Mouse (Mus musculus) heart, postnatal 14 days (tissue): Measurements from ENCODE around the gene Col27a1. TPM values are rescaled to one million over a fixed set of nuclear protein-coding genes. Genes with fewer than 3 reads are reported as not detected.
A peak's percentile ranks its signal among the peaks of the same experiment; 100 is the strongest.

Experiments used
- DNase-seq, 2 experiments: peaks; one replicate each; pipeline ENCODE4 v3.0.0; 2021 to 2022
- intact Hi-C: fragments of 180-260 bp; cut with DNase I; formaldehyde crosslinking; loops from one replicate; pipeline ENCODE4 v1.15.1; 2025
- total RNA-seq, 2 experiments: library from RNA; stranded (reverse); gene quantifications; 2 replicates each; pipeline ENCODE4 v1.2.3; 2021

Col27a1 gene
- total RNA-seq, 2 experiments from 2014 or later = 2.4 to 3.4 TPM

GRCm38 (mm10) chr4:63221096-63221958 lies 7.5 kb downstream of the Col27a1 start:
- peak; percentile 69 to 71 for DNase-seq

DNA sequence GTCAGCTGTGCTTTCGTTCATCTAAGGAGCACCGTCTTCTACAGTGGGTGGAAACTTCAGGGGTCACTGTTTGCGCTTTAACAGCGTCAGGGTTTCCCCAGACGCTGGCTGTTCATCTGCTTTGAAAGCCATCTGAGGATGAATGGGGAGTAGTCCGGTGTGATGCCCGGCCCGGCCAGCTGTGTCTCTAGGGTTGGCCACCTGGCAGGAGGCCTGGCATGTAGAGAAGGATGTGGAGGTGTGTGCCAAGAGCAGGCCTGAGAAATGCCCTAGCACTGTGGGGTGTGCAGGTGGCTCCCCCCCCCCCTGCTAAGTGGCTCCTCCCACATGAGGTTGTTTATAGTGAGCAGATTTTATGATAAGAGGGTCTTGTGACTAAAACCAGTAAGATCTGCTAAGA lies 8.4 kb downstream of the Col27a1 start:
- intact Hi-C loops = no loop called here

More at GRCm38 (mm10) chr4:63221096-63221958, 7.5 kb downstream of the Col27a1 start:
- intact Hi-C loops = no loop called here

GRCm38 (mm10) chr4:63225373-63225772 lies 11.6 kb downstream of the Col27a1 start:
- no peak for DNase-seq
- intact Hi-C loops = no loop called here

More for the DNA sequence above, 8.4 kb downstream of the Col27a1 start:
- DNase-seq = no peak

- intact Hi-C loops = no loop called here
- no peak for DNase-seq
These were observed 12.5 kb downstream of the Col27a1 start for GRCm38 (mm10) chr4:63226164-63226882.

- no peak for DNase-seq
- intact Hi-C loops = no loop called here
These were observed 13.1 kb downstream of the Col27a1 start for GRCm38 (mm10) chr4:63226883-63227235.

DNA sequence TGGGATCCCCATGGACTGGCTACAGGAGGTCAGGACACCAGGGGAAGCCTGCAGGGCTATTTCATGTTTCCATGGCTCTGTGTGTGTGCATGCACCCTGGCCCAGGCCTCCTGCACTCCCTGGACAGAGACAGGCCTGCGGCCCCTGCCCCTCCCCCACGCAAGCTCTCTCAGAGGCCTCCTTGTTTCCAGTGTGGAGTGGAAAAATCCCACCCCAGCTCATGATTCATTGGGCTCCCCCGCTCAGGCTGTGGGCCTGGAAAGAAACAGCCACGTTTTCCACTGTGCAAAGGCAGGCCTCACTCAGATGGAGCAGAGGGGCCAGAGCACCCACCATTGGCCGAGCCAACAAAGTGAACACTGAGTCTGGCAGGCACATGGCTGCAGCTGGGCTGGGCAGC lies 15.1 kb downstream of the Col27a1 start:
- peak in 1 of 2 experiments; percentile 47 for DNase-seq
- intact Hi-C loops = no loop called here

GRCm38 (mm10) chr4:63229991-63230581 lies 16.3 kb downstream of the Col27a1 start:
- intact Hi-C loops = no loop called here
- peak; percentile 62 to 65 for DNase-seq

DNA sequence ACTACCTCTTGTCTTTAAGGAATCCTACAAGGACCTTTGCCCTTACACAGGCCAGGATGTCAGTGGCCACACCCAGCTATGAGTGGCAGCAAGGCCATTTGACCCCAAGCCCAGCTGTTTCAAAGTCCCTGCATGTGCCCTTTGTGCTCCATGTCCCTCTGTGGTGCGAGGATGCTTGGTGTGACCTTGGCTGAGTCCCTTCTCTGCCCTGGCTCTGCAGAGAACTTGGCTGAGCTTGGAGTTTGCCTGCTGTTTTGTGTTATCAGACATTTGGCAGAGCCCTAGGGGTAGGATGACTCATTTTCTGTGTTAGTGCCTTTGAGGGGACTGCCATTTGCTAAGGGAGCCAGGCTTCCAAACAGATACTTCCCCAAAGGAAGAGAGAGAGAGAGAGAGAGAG lies 17.3 kb downstream of the Col27a1 start:
- intact Hi-C loops = no loop called here
- DNase-seq = peak; percentile 46 to 60

- DNase-seq = no peak
- intact Hi-C loops = no loop called here
These were observed 18.8 kb downstream of the Col27a1 start for GRCm38 (mm10) chr4:63232542-63233020.

- peak in 1 of 2 experiments; percentile 63 for DNase-seq
- intact Hi-C loops = no loop called here
These were observed 20.0 kb downstream of the Col27a1 start for GRCm38 (mm10) chr4:63233557-63234452.

- intact Hi-C loops = no loop called here
- no peak for DNase-seq
These were observed 21.0 kb downstream of the Col27a1 start for GRCm38 (mm10) chr4:63234852-63235251.

GRCm38 (mm10) chr4:63236235-63236634 lies 22.4 kb downstream of the Col27a1 start:
- no peak for DNase-seq
- intact Hi-C loops = no loop called here

GRCm38 (mm10) chr4:63237225-63237624 lies 23.4 kb downstream of the Col27a1 start:
- intact Hi-C loops = no loop called here
- no peak for DNase-seq

- DNase-seq = no peak
- intact Hi-C loops = no loop called here
These were observed 24.3 kb downstream of the Col27a1 start for GRCm38 (mm10) chr4:63238141-63238540.

GRCm38 (mm10) chr4:63238722-63239121 lies 24.9 kb downstream of the Col27a1 start:
- DNase-seq = no peak
- intact Hi-C loops = no loop called here

DNA sequence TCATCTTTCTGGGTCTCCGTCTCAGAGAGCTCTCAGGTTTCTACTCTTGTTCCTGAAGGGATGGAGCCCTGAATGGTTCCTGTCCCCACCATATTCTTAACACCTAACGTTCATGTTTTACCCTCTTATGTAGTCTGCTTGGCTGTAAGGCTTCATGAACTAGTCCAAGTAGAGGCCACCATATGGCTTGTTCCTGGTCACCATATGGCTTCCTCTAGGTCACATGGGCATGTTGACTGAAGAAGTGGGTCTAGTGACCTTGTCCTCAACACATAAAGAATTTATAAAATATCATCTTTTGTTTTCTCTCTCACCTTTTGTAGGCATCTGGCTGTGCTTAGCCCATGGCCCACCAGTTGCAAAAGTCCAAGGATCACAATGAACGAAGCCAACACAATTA lies 27.2 kb downstream of the Col27a1 start:
- intact Hi-C loops = no loop called here
- no peak for DNase-seq

DNA sequence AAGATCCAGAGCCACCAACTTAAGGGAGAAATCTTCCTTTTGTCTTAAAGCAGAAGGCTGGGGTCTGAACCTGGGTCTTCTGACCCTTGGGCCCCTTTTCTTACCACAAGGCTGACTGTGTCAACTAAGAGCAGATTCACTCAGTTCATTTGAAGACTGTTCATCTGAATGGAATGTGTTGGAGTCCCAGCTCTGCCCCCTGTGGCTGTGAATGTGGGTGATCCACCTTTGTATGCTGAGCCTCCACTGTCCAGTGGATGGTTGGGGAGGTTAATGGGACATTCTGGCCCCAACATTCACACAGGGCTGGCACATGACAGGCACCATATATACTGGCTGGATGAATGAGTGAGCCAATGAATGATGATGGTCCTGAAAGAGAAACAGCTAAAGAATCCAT lies 34.2 kb downstream of the Col27a1 start:
- intact Hi-C loops = no loop called here
- DNase-seq = no peak

- DNase-seq = no peak
- intact Hi-C loops = no loop called here
These were observed 35.1 kb downstream of the Col27a1 start for GRCm38 (mm10) chr4:63248951-63249350.

- DNase-seq = no peak
- intact Hi-C loops = no loop called here
These were observed 38.0 kb downstream of the Col27a1 start for GRCm38 (mm10) chr4:63251760-63252159.

GRCm38 (mm10) chr4:63253716-63254115 lies 39.9 kb downstream of the Col27a1 start:
- intact Hi-C loops = no loop called here
- DNase-seq = peak; percentile 54 to 65
